Comparison of ENCODE assay signal across 12 mouse cellular contexts in the genomic region with DNA sequence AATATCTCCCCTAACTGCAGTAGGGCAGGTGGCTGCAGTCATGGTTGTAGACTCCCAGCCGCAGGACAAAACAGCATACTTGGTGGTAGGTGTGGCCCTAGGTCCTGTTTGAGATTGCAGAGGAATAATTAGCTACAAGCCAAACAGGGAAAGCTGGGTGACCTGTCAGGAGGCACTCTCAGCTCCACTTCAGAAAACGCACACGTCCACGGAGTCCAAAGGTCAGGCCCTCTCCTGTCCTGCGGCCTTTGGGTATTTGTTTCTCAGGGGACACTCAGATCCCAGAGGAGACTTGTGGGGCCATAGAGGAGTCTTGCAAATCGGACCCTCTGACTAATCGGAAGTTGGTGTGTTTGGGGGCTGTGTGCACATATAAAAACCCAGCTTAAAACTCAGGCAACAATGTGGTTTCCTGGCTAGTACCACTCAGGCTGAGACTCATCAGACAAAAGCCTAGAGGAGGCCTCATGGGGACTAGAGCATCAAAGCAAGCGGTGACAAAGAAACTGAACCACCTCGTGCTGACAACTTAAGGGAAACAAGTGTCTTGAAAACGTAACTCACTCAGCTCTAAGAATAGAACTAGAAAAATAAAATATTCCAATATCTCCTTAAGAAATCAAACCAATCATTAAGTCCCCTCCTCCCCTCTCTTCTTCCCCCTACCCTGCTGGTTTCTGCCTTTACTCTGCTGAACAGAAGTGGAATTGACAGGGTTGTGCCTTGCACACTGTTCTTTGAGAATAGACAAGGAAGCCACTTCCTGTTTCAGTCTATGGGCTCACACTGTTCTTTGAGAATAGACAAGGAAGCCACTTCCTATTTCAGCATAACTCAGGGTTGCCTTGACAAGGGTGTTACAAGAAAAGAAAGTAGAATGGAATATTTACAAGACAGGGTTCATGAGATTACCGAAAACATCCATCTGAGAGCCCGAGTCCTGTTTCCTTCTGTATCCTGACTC. TPM values are rescaled to one million over a fixed set of nuclear protein-coding genes. Genes with fewer than 3 reads are reported as not detected.
DNase-seq lines count a peak whose midpoint lies in the region; ATAC-seq and TF ChIP-seq lines count a peak whose summit lies in the region.
"Had no signal": no experiment of that assay in that cellular context is flagged by ENCODE, and none has a peak within 500 bp of the region (broad histone marks: within the 10 kb centered on the region; RNA-seq: fewer than 3 reads in every experiment).

No protein-coding gene starts in this region.

- H3K9ac ChIP-seq in kidney, embryonic 14.5 days (ENCODE audit: low read depth, low read length), result no peak overlapping the region

- no peaks in the 10 kb centered on the region for H3K4me1 ChIP-seq in kidney, embryonic 14.5 days (ENCODE audit: control insufficient read depth, insufficient read depth, low read length)
- peaks cover 39% of the 10 kb centered on the region for H3K4me1 ChIP-seq in thymus, adult 2 months (replicated peaks; ENCODE audit: control insufficient read depth, insufficient read depth, low read length)

- no peaks in the 10 kb centered on the region for H3K9me3 ChIP-seq in kidney, embryonic 14.5 days (ENCODE audit: control insufficient read depth, low read length)

- no peaks in the 10 kb centered on the region for H3K36me3 ChIP-seq in kidney, embryonic 14.5 days (ENCODE audit: control insufficient read depth, insufficient read depth, low read length)
- no peaks in the 10 kb centered on the region for H3K36me3 ChIP-seq in thymus, adult 2 months (ENCODE audit: control insufficient read depth, insufficient read depth, low read length)

- no peak overlapping the region for H3K27ac ChIP-seq in kidney, embryonic 14.5 days (ENCODE audit: low read depth, low read length)
- H3K27ac ChIP-seq in thymus, adult 2 months (ENCODE audit: control insufficient read depth, insufficient read depth, low read length), result peak overlapping the region; percentile 84
- H3K27ac ChIP-seq in gastrocnemius, adult 2 months, result no peak overlapping the region
- H3K27ac ChIP-seq: macrophage had no signal

- ATAC-seq in kidney, embryonic 14.5 days (ENCODE audit: low FRiP score, low TSS enrichment), result no peak
- ATAC-seq in CD4-positive, CD25-positive, alpha-beta regulatory T cell, adult 4 months, result peak; percentile 94
- ATAC-seq in hematopoietic stem cell, adult 5-6 weeks (replicated peaks in 1 of 2; ENCODE audit: insufficient read depth in 1 of 2, low FRiP score in 2 of 2, low TSS enrichment in 1 of 2, low read depth in 1 of 2, poor library complexity in 2 of 2, severe bottlenecking in 2 of 2), result peak; percentile 35 to 53; a peak in 1 of 4 replicates

- intact Hi-C loops in gastrocnemius, adult 2 months (cut with DNase I), result no loop called here

- DNase-seq in kidney, postnatal 36 days, result peak; percentile 64 to 67
- peak; percentile 30 for DNase-seq in thymus, adult 2 months
- no peak for DNase-seq in cerebellum, adult 8-10 months
- no peak for DNase-seq in gastrocnemius, adult 2 months
- DNase-seq in retina, embryonic 14.5 days (ENCODE audit: low spot score), result no peak

- TF ChIP-seq POLR2A in thymus, adult 2 months (IDR thresholded peaks at IDR 0.05; ENCODE audit: control insufficient read depth, extremely low read depth, insufficient read depth, low read length, poor library complexity), result no peak

- no peak overlapping the region for H3K4me3 ChIP-seq in kidney, embryonic 14.5 days (ENCODE audit: low read length)
- H3K4me3 ChIP-seq in thymus, adult 2 months (ENCODE audit: control insufficient read depth, insufficient read depth, low read length), result no peak overlapping the region
- H3K4me3 ChIP-seq in gastrocnemius, adult 2 months, result no peak overlapping the region

- 82% methylated on average over 12 of the region's 12 CpGs for WGBS in kidney, embryonic 14.5 days
- WGBS in thymus, adult 2 months, result 37% methylated on average over 12 of the region's 12 CpGs

- H3K4me2 ChIP-seq in kidney, embryonic 14.5 days (replicated peaks; ENCODE audit: low read depth, low read length), result no peak overlapping the region

- no peaks in the 10 kb centered on the region for H3K27me3 ChIP-seq in kidney, embryonic 14.5 days (ENCODE audit: control insufficient read depth, insufficient read depth, low read length)
- no peaks in the 10 kb centered on the region for H3K27me3 ChIP-seq in thymus, adult 2 months (ENCODE audit: control insufficient read depth, insufficient read depth, low read length)

- TF ChIP-seq CTCF in thymus, adult 2 months (IDR thresholded peaks at IDR 0.05; ENCODE audit: borderline replicate concordance, control insufficient read depth, extremely low read depth, insufficient read depth, low read length, poor library complexity), result no peak
- TF ChIP-seq CTCF in gastrocnemius, adult 2 months (IDR thresholded peaks at IDR 0.05), result no peak

RNA-seq across cellular contexts. Expression of a gene that starts 20.0 kb away (rescaled TPM):
- 0.24 and 0.42 TPM in 2 replicates for polyA plus RNA-seq in kidney, embryonic 14.5 days (2014; fragmentation: Nextera tagmentation; extraction: Ambion mirVana)
- under 1 TPM in 1 of 2 experiments, not detected in 1; 0.32 TPM for polyA plus RNA-seq in CD4-positive, CD25-positive, alpha-beta regulatory T cell, adult 4 months (2017; shearing (Covaris generic))
- total RNA-seq in hematopoietic stem cell, adult 5-6 weeks (2017), result not detected in 2 replicates
- 2.1 and 2.2 TPM in 2 replicates for polyA plus RNA-seq in thymus, adult 2 months (2012; rRNA removed)
- total RNA-seq in gastrocnemius, adult 2 months (2021), result under 1 TPM in 1 of 2 experiments, not detected in 1; 0.08 TPM
- polyA plus RNA-seq: limb, embryonic 11.5 days had no signal

RNA-seq across cellular contexts. Expression of a gene that starts 40.1 kb away (rescaled TPM):
- polyA plus RNA-seq in kidney, embryonic 14.5 days (2014; fragmentation: Nextera tagmentation; extraction: Ambion mirVana), result 27.0 and 42.5 TPM in 2 replicates
- 1 to 10 TPM; 4.1 to 4.7 TPM for polyA plus RNA-seq in CD4-positive, CD25-positive, alpha-beta regulatory T cell, adult 4 months (2017; shearing (Covaris generic))
- 8.0 and 13.8 TPM in 2 replicates for total RNA-seq in hematopoietic stem cell, adult 5-6 weeks (2017)
- polyA plus RNA-seq in thymus, adult 2 months (2012; rRNA removed), result 32.2 and 34.8 TPM in 2 replicates
- total RNA-seq in gastrocnemius, adult 2 months (2021), result 10 to 100 TPM; 10.7 to 11.6 TPM

RNA-seq across cellular contexts. Expression of a gene that starts 50.6 kb away (rescaled TPM):
- polyA plus RNA-seq in kidney, embryonic 14.5 days (2014; fragmentation: Nextera tagmentation; extraction: Ambion mirVana), result 3.0 and 6.9 TPM in 2 replicates
- polyA plus RNA-seq in CD4-positive, CD25-positive, alpha-beta regulatory T cell, adult 4 months (2017; shearing (Covaris generic)), result not detected
- 0.84 and 3.1 TPM in 2 replicates for total RNA-seq in hematopoietic stem cell, adult 5-6 weeks (2017)
- 0.75 and 1.00 TPM in 2 replicates for polyA plus RNA-seq in thymus, adult 2 months (2012; rRNA removed)
- 1 to 10 TPM in 1 of 2 experiments, under 1 TPM in 1; 0.89 to 1.6 TPM for total RNA-seq in gastrocnemius, adult 2 months (2021)
- polyA plus RNA-seq: macrophage had no signal

RNA-seq across cellular contexts. Expression of a gene that starts 52.8 kb away (rescaled TPM):
- 0.07 and 0.09 TPM in 2 replicates for polyA plus RNA-seq in kidney, embryonic 14.5 days (2014; fragmentation: Nextera tagmentation; extraction: Ambion mirVana)
- not detected for polyA plus RNA-seq in CD4-positive, CD25-positive, alpha-beta regulatory T cell, adult 4 months (2017; shearing (Covaris generic))
- total RNA-seq in hematopoietic stem cell, adult 5-6 weeks (2017), result not detected in 2 replicates
- polyA plus RNA-seq in thymus, adult 2 months (2012; rRNA removed), result 0.37 and 0.44 TPM in 2 replicates
- total RNA-seq in gastrocnemius, adult 2 months (2021), result under 1 TPM in 1 of 2 experiments, not detected in 1; 0.11 TPM
- polyA plus RNA-seq: cortical plate, adult 2 months; hindbrain, embryonic 11.5 days; macrophage had no signal

Comparison
In these comparisons a context has a peak if more than half of its experiments do, and no peak if none do; other contexts are left out.
1. DNase-seq: peak in kidney, postnatal 36 days (2 of 2) and thymus, adult 2 months (single experiment); none in cerebellum, adult 8-10 months (single experiment), gastrocnemius, adult 2 months (single experiment) and retina, embryonic 14.5 days (single experiment).